Mouse (Mus musculus) neural tube, embryonic 11.5 days (tissue): ENCODE data around the gene Gm10447. TPM values are rescaled to one million over a fixed set of nuclear protein-coding genes. Genes with fewer than 3 reads are reported as not detected.

Experiments used
- ATAC-seq: fragments of 200-750 bp; cut with Nextera tagmentation; 2 replicates; pipeline ENCODE4 v1.8.0; 2017; ENCODE audit warnings: moderate number of reproducible peaks, mild to moderate bottlenecking, moderate TSS enrichment, moderate library complexity; ENCODE audit not compliant: insufficient read depth, low FRiP score, low TSS enrichment
- DNase-seq: peaks from one replicate; pipeline ENCODE4 v3.0.0-alpha.2; 2015; ENCODE audit warnings: low spot score
- H3K27ac ChIP-seq: fragments of 300-500 bp; sonication (generic); 2 replicates; pipeline ENCODE4 v1.5.1; 2014; ENCODE audit warnings: low read depth, mild to moderate bottlenecking, low read length
- H3K27me3 ChIP-seq: fragments of 300-500 bp; sonication (generic); 2 replicates; pipeline ENCODE4 v1.6.1; 2014; ENCODE audit warnings: mild to moderate bottlenecking, low read length, mixed read lengths; ENCODE audit not compliant: control insufficient read depth, insufficient read depth
- H3K36me3 ChIP-seq: fragments of 300-500 bp; sonication (generic); 2 replicates; pipeline ENCODE4 v1.6.1; 2014; ENCODE audit warnings: mild to moderate bottlenecking, low read length, moderate library complexity, mixed read lengths; ENCODE audit not compliant: control insufficient read depth, insufficient read depth
- H3K4me1 ChIP-seq: fragments of 300-500 bp; sonication (generic); 2 replicates; pipeline ENCODE4 v1.6.1; 2014; ENCODE audit warnings: low read length, mixed read lengths; ENCODE audit not compliant: control insufficient read depth, insufficient read depth
- H3K4me2 ChIP-seq: fragments of 300-500 bp; sonication (generic); 2 replicates; pipeline ENCODE4 v1.6.1; 2014; ENCODE audit warnings: low read depth, mild to moderate bottlenecking, moderate library complexity
- H3K4me3 ChIP-seq: fragments of 300-500 bp; sonication (generic); 2 replicates; pipeline ENCODE4 v1.5.1; 2014; ENCODE audit warnings: low read depth, low read length
- H3K9ac ChIP-seq: fragments of 300-500 bp; sonication (generic); 2 replicates; pipeline ENCODE4 v1.6.1; 2014; ENCODE audit warnings: mild to moderate bottlenecking, low read length
- H3K9me3 ChIP-seq: fragments of 300-500 bp; sonication (generic); 2 replicates; pipeline ENCODE4 v1.6.1; 2016; ENCODE audit warnings: low read length; ENCODE audit not compliant: control insufficient read depth
- WGBS: fragments of 180-500 bp; shearing (Covaris S2); extraction: QIAGEN DNeasy Blood & Tissue Kit; methylation state at CpG from one replicate; pipeline ENCODE4 v1.1.7; 2014; 5-methylcytosine and 5-hydroxymethylcytosine counted together
- polyA plus RNA-seq: library from polyadenylated mRNA; unstranded; fragments of >200 nt; fragmentation: Nextera tagmentation; extraction: Ambion mirVana; gene quantifications from 2 replicates; pipeline ENCODE4 v1.2.1, GENCODE M21; 2014

Gm10447 gene
- polyA plus RNA-seq, 1 experiment from 2014 or later = not detected

DNA sequence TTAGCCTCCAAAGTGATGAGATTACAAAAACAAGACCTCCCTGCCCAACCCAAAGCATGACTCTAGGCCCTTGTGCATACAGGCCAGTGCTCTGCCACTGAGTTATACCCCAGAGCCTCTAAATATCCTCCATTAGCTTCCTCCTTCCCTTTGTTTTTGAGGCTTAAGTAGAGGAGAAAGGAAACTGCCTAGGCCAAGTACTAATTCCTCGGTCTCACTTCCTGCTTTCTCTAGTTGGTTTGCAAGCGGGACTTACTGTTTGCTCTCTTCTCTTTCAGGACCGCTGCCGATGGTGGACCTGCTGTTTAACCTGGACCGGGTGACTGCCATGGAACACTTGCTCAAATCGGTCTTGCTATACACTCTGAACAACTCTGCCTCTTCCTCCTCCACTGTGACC, 20.6 kb downstream of the Gm10447 start:
- H3K27me3 ChIP-seq = no peaks in the 10 kb centered on the region
- H3K4me3 ChIP-seq = no peak overlapping the region
- H3K9me3 ChIP-seq = no peaks in the 10 kb centered on the region
- no peak overlapping the region for H3K27ac ChIP-seq
- H3K4me2 ChIP-seq = no peak overlapping the region
- ATAC-seq (no peak), DNase-seq (no peak)
- H3K4me1 ChIP-seq = no peaks in the 10 kb centered on the region
- no peak overlapping the region for H3K9ac ChIP-seq
- H3K36me3 ChIP-seq = no peaks in the 10 kb centered on the region
- WGBS = 89% methylated on average over 6 of the region's 6 CpGs

DNA sequence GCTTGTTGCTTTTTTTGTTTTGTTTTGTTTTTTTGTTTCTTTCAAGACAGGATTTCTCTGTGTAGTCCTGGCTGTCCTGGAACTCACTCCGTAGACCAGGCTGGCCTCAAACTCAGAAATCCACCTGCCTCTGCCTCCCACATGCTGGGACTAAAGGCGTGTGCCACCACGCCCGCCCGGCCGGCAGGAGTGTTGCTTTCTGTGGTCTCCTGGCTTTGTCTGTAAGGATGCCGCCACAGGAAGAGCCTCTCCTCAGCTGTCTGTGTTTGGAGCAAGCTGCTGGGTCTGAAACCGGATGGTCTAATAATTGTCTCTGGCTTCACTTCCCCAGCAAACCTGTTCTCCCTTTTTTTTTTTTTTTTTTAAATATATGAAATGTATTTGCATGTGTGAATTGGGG, 21.4 kb downstream of the Gm10447 start:
- Histone ChIP-seq H3K9me3 (no peaks in the 10 kb centered on the region), H3K4me1 (no peaks in the 10 kb centered on the region), H3K27me3 (no peaks in the 10 kb centered on the region), H3K27ac (no peak overlapping the region), H3K36me3 (no peaks in the 10 kb centered on the region), H3K4me2 (no peak overlapping the region), H3K9ac (no peak overlapping the region), H3K4me3 (no peak overlapping the region)
- DNase-seq (no peak), ATAC-seq (no peak)
- WGBS = 82% methylated on average over 8 of the region's 8 CpGs

DNA sequence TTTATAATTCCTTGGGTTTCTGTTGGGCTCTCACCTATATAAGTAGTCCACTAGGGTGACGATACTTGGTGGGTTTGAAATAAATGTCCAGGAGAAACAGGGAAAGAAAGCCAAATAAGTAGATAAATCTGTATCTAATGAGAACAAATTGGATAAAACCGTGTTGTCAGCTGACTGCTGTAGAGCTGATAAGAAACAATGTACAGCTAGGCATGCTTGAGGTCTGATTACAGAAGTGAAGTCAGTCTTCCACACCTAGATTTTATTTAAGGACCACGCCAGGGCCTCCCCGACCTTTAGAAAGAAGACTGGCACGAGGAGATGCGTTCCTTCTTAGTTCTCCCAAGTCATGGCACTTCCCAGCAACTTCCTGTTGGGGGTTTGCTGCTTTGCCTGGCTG, 23.9 kb downstream of the Gm10447 start:
- H3K36me3 ChIP-seq = peaks cover 5% of the 10 kb centered on the region; the same call in 1 of the 2 replicates
- H3K27ac ChIP-seq = no peak overlapping the region
- ATAC-seq (no peak), DNase-seq (no peak)
- H3K9me3 ChIP-seq = no peaks in the 10 kb centered on the region
- H3K4me1 ChIP-seq = peaks cover 8% of the 10 kb centered on the region
- H3K4me2 ChIP-seq = no peak overlapping the region
- 73% methylated on average over 6 of the region's 6 CpGs for WGBS
- H3K4me3 ChIP-seq = no peak overlapping the region
- no peaks in the 10 kb centered on the region for H3K27me3 ChIP-seq
- no peak overlapping the region for H3K9ac ChIP-seq

DNA sequence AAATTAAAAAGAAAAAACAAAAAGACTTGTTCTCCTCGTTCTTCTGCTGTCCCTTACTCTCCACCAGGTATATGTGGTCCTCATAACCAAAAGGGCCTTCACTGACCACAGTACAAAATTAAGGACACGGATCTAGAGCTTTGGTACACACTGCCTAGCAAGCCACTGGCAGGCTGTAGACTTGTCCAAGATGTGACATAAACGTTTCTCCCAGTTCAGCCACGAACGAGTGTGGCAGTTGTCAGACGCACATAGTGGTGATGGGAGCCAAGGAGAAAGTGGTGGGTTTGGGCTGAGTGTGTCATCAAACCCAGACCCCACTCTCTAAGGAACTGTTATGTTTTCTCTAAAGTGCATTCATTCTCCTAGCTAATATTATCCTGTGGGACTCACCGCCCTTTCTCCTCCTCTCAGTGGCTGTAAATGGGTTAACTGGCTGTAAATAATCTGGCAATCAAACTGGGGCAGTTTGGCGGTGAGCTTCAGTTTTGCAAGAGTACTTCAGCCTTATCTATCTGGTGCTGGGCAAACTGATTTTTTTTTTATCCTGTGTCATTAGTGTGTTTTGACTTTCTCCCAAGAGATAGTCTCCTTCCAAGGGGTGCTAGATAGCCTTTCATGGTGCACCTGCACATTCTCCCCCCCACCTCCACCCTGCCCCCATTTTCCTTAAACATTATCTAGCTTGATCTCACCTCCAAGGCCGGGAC, 25.4 kb downstream of the Gm10447 start:
- H3K27me3 ChIP-seq = no peaks in the 10 kb centered on the region
- no peak for DNase-seq
- peaks cover 5% of the 10 kb centered on the region; the same call in 1 of the 2 replicates for H3K36me3 ChIP-seq
- 18% methylated on average over 9 of the region's 9 CpGs for WGBS
- H3K9ac ChIP-seq = peak overlapping the region; percentile 31
- H3K27ac ChIP-seq = no peak overlapping the region
- peaks cover 8% of the 10 kb centered on the region for H3K4me1 ChIP-seq
- peak overlapping the region; percentile 87 for H3K4me2 ChIP-seq
- peak; percentile 29; the same call in 1 of the 2 replicates for ATAC-seq
- H3K4me3 ChIP-seq = peak overlapping the region; percentile 97
- no peaks in the 10 kb centered on the region for H3K9me3 ChIP-seq

DNA sequence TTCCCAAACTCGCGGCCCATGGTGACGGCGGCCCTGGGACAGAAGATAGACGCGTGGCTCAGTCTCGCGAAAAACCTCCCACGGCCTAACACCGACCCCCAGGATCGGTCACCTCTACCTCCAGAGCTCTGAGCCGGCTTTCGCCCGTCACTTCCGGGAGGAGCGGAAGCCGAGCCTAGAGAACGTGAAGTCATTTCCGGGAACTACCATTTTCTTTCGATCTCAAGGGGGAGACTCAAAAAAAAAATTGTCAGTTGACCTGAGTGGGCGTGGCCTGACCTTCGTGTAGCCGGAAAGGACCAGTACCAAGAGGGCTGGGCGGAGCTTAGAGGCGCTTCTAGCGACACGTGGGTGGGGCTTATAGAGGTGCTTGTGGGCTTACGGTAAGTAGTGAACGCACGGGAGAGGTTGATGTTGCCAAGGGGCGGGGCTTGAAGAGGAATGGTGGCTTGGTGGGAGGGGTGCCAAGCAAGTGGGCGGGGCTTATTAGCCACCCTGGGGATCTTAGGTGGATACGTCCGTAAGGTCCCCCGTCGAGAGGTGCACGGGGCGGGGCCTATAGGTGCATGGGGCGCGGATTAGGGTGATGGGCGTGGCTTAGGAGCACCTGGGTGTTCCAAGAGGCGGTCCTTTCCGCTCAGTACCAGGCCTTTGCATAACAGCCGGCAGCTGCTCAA, 26.1 kb downstream of the Gm10447 start, which contains the start of the genes Uqcrq and Gdf9:
Gene Uqcrq, minus strand, starts transcription at position 162 of the 677 bp plus-strand sequence.
Gene Gdf9, plus strand, starts transcription at position 354 of the 677 bp plus-strand sequence.
- peak within 1 kb of the TSS; percentile 97 for H3K4me3 ChIP-seq
- no peaks in the 10 kb centered on the region for H3K9me3 ChIP-seq
- WGBS = under 1% methylated on average over 44 of the region's 44 CpGs
- H3K27ac ChIP-seq = peak within 1 kb of the TSS; percentile 56; the same call in 1 of the 2 replicates
- peak within 1 kb of the TSS; percentile 87 for H3K4me2 ChIP-seq
- ATAC-seq (peak; percentile 94), DNase-seq (peak; percentile 98)
- H3K4me1 ChIP-seq = peaks cover 8% of the 10 kb centered on the region
- H3K27me3 ChIP-seq = no peaks in the 10 kb centered on the region
- H3K36me3 ChIP-seq = peaks cover 5% of the 10 kb centered on the region; the same call in 1 of the 2 replicates
- H3K9ac ChIP-seq = peak within 1 kb of the TSS; percentile 84

DNA sequence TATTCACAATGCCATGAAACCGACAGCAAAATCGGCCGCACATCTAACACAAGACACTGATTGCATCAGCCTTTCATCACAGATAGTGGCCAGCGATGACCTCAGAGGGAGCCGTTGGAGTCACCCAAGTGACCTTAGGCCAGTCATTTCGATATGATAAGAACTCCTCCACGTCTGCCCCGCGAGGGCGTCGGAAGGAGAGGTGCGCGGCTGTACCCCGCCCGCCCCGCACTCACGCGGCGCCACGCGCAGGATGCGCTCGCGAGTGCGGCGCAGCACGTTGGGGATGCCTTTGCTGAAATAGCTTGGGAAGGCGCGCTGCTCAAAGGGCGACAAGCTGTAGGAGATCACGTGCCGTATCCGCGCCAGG, 26.6 kb downstream of the Gm10447 start:
- WGBS = under 1% methylated on average over 34 of the region's 34 CpGs
- H3K36me3 ChIP-seq = peaks cover 5% of the 10 kb centered on the region; the same call in 1 of the 2 replicates
- H3K9ac ChIP-seq = peak overlapping the region; percentile 84
- H3K9me3 ChIP-seq = no peaks in the 10 kb centered on the region
- DNase-seq (no peak), ATAC-seq (peak; percentile 45)
- H3K27me3 ChIP-seq = no peaks in the 10 kb centered on the region
- peak overlapping the region; percentile 87 for H3K4me2 ChIP-seq
- peak overlapping the region; percentile 97 for H3K4me3 ChIP-seq
- peaks cover 8% of the 10 kb centered on the region for H3K4me1 ChIP-seq
- H3K27ac ChIP-seq = peak overlapping the region; percentile 56; the same call in 1 of the 2 replicates

DNA sequence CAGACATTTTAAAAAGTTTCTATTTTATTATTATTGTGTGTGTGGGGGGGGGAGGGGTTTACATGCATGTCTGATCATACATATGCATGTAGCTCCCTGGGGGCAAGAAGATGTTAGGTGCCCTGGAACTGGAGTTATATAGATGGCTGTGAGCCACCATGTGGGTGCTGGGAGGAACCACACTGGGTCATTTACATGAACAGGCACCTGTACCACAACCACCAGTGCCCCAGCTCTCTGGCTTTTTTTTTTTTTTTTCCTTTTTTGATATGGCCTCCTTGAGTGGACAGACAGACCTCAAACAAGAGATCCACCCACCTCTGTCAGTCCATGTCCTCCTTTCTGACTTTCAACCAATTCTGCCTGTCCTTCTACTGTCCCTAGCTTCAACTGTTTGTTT, 27.7 kb downstream of the Gm10447 start:
- DNase-seq = no peak
- H3K4me1 ChIP-seq = peaks cover 8% of the 10 kb centered on the region
- peak overlapping the region; percentile 87; the same call in 1 of the 2 replicates for H3K4me2 ChIP-seq
- H3K4me3 ChIP-seq = no peak overlapping the region
- no peaks in the 10 kb centered on the region for H3K9me3 ChIP-seq
- no peak overlapping the region for H3K9ac ChIP-seq
- peaks cover 5% of the 10 kb centered on the region; the same call in 1 of the 2 replicates for H3K36me3 ChIP-seq
- no peak overlapping the region for H3K27ac ChIP-seq
- ATAC-seq = no peak
- H3K27me3 ChIP-seq = no peaks in the 10 kb centered on the region

DNA sequence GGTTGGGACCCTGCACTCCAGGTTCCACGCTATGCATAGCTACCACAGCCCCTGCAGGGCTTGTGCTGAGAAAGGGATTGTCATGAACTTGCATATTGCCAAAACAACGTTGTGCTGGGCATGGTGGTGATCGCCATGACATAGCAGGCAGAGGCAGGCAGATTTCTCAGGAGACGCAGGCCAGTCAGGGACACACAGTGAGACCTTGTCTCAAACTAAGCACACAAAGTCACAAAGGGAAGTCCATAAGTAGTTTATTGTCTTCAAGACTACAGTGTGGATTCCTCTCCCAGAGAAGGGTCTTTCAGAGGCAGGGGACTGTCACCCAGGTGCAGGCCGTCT, 28.2 kb downstream of the Gm10447 start:
- H3K27ac ChIP-seq = no peak overlapping the region
- no peak overlapping the region for H3K4me2 ChIP-seq
- H3K9me3 ChIP-seq = no peaks in the 10 kb centered on the region
- no peak for ATAC-seq
- peaks cover 8% of the 10 kb centered on the region for H3K4me1 ChIP-seq
- H3K36me3 ChIP-seq = peaks cover 5% of the 10 kb centered on the region; the same call in 1 of the 2 replicates
- DNase-seq = no peak
- H3K9ac ChIP-seq = no peak overlapping the region
- 96% methylated on average over 5 of the region's 5 CpGs for WGBS
- H3K4me3 ChIP-seq = no peak overlapping the region
- no peaks in the 10 kb centered on the region for H3K27me3 ChIP-seq
